Mouse (Mus musculus) heart, embryonic 13.5 days (tissue): ENCODE measurements around the gene Csrp2. TPM values are rescaled to one million over a fixed set of nuclear protein-coding genes. Genes with fewer than 3 reads are reported as not detected.

Experiments used
- ATAC-seq: fragments of 200-750 bp; cut with Nextera tagmentation; 2 replicates; pipeline ENCODE4 v1.8.0; 2017; ENCODE audit warnings: moderate TSS enrichment; ENCODE audit not compliant: insufficient number of reproducible peaks, low FRiP score, low TSS enrichment; ENCODE audit errors: extremely low read depth
- H3K27ac ChIP-seq: fragments of 300-500 bp; sonication (generic); replicated peaks from 2 replicates; pipeline ENCODE4 v1.5.1; 2015; ENCODE audit warnings: moderate library complexity, mild to moderate bottlenecking, inconsistent platforms
- H3K27me3 ChIP-seq: fragments of 300-500 bp; sonication (generic); replicated peaks from 2 replicates; pipeline ENCODE4 v1.6.1; 2015; ENCODE audit warnings: mild to moderate bottlenecking, inconsistent platforms
- H3K36me3 ChIP-seq: fragments of 300-500 bp; sonication (generic); 2 replicates; pipeline ENCODE4 v1.6.1; 2015; ENCODE audit warnings: mild to moderate bottlenecking, inconsistent platforms
- H3K4me1 ChIP-seq: fragments of 300-500 bp; sonication (generic); 2 replicates; pipeline ENCODE4 v1.6.1; 2015; ENCODE audit warnings: inconsistent platforms
- H3K4me2 ChIP-seq: fragments of 300-500 bp; sonication (generic); 2 replicates; pipeline ENCODE4 v1.6.1; 2015; ENCODE audit warnings: inconsistent platforms, mild to moderate bottlenecking, moderate library complexity
- H3K4me3 ChIP-seq: fragments of 300-500 bp; sonication (generic); 2 replicates; pipeline ENCODE4 v1.5.1; 2015; ENCODE audit warnings: moderate library complexity, mild to moderate bottlenecking, inconsistent platforms
- H3K9ac ChIP-seq: fragments of 300-500 bp; sonication (generic); 2 replicates; pipeline ENCODE4 v1.6.1; 2015; ENCODE audit warnings: inconsistent platforms, mild to moderate bottlenecking, moderate library complexity
- H3K9me3 ChIP-seq: fragments of 300-500 bp; sonication (generic); 2 replicates; pipeline ENCODE4 v1.6.1; 2016; ENCODE audit warnings: inconsistent platforms
- WGBS: fragments of 180-500 bp; shearing (Covaris S2); methylation state at CpG from one replicate; pipeline ENCODE4 v1.1.7; 2015; ENCODE audit warnings: mixed read lengths; 5-methylcytosine and 5-hydroxymethylcytosine counted together
- polyA plus RNA-seq: library from polyadenylated mRNA; unstranded; fragments of >200 nt; fragmentation: Nextera tagmentation; extraction: Ambion mirVana; gene quantifications from 2 replicates; pipeline ENCODE4 v1.2.1, GENCODE M21; 2015

Gene Csrp2
- polyA plus RNA-seq, 1 experiment from 2014 or later = 377 TPM

- Histone ChIP-seq H3K4me2 (no peak overlapping the region), H3K4me1 (peaks cover 21% of the 10 kb centered on the region), H3K4me3 (no peak overlapping the region), H3K36me3 (no peaks in the 10 kb centered on the region), H3K9me3 (no peaks in the 10 kb centered on the region), H3K27ac (no peak overlapping the region), H3K9ac (no peak overlapping the region), H3K27me3 (no peaks in the 10 kb centered on the region)
- ATAC-seq = no peak
- 71% methylated on average over 11 of the region's 11 CpGs for WGBS
Observed at GRCm38 (mm10) chr10:110916666-110917344, 2.8 kb upstream of the Csrp2 start.

GRCm38 (mm10) chr10:110917521-110917920, 2.1 kb upstream of the Csrp2 start:
- Histone ChIP-seq H3K36me3 (no peaks in the 10 kb centered on the region), H3K4me1 (peaks cover 29% of the 10 kb centered on the region), H3K4me3 (no peak overlapping the region), H3K27ac (no peak overlapping the region), H3K27me3 (no peaks in the 10 kb centered on the region), H3K9me3 (no peaks in the 10 kb centered on the region), H3K9ac (no peak overlapping the region), H3K4me2 (no peak overlapping the region)
- no peak for ATAC-seq
- WGBS = 93% methylated on average over 6 of the region's 6 CpGs

GRCm38 (mm10) chr10:110918414-110919391, 886 bp upstream of the Csrp2 start:
- ATAC-seq = no peak
- no peaks in the 10 kb centered on the region for H3K27me3 ChIP-seq
- H3K36me3 ChIP-seq = no peaks in the 10 kb centered on the region
- 12% methylated on average over 26 of the region's 26 CpGs for WGBS
- peak overlapping the region; percentile 96 for H3K9ac ChIP-seq
- no peaks in the 10 kb centered on the region for H3K9me3 ChIP-seq
- H3K4me2 ChIP-seq = peak overlapping the region; percentile 77
- H3K4me3 ChIP-seq = peak overlapping the region; percentile 69
- H3K27ac ChIP-seq = peak overlapping the region; percentile 99
- H3K4me1 ChIP-seq = peaks cover 39% of the 10 kb centered on the region

- Histone ChIP-seq H3K4me3 (peak overlapping the region; percentile 69), H3K9ac (peak overlapping the region; percentile 96), H3K4me2 (peak overlapping the region; percentile 77), H3K27ac (peak overlapping the region; percentile 99), H3K9me3 (no peaks in the 10 kb centered on the region), H3K4me1 (peaks cover 57% of the 10 kb centered on the region), H3K36me3 (peaks cover 9% of the 10 kb centered on the region), H3K27me3 (no peaks in the 10 kb centered on the region)
- ATAC-seq = no peak
- under 1% methylated on average over 15 of the region's 15 CpGs for WGBS
Observed at GRCm38 (mm10) chr10:110920368-110920950, 870 bp downstream of the Csrp2 start.

- WGBS = 27% methylated on average over 3 of the region's 3 CpGs
- H3K4me2 ChIP-seq = peak overlapping the region; percentile 77
- H3K9me3 ChIP-seq = no peaks in the 10 kb centered on the region
- ATAC-seq = no peak
- H3K4me3 ChIP-seq = peak overlapping the region; percentile 69
- H3K27ac ChIP-seq = peak overlapping the region; percentile 99
- H3K4me1 ChIP-seq = peaks cover 71% of the 10 kb centered on the region
- H3K36me3 ChIP-seq = peaks cover 9% of the 10 kb centered on the region
- H3K27me3 ChIP-seq = no peaks in the 10 kb centered on the region
- H3K9ac ChIP-seq = peak overlapping the region; percentile 96
Observed at GRCm38 (mm10) chr10:110921890-110922289, 2.3 kb downstream of the Csrp2 start.

- Histone ChIP-seq H3K36me3 (peaks cover 9% of the 10 kb centered on the region), H3K27ac (peak overlapping the region; percentile 20; the same call in 1 of the 2 replicates), H3K9me3 (no peaks in the 10 kb centered on the region), H3K4me3 (peak overlapping the region; percentile 69), H3K4me1 (peaks cover 78% of the 10 kb centered on the region), H3K4me2 (peak overlapping the region; percentile 77), H3K9ac (peak overlapping the region; percentile 96), H3K27me3 (no peaks in the 10 kb centered on the region)
- ATAC-seq = no peak
- WGBS = 57% methylated on average over 9 of the region's 9 CpGs
Observed at GRCm38 (mm10) chr10:110922612-110923011, 3.0 kb downstream of the Csrp2 start.

GRCm38 (mm10) chr10:110927491-110927890, 7.9 kb downstream of the Csrp2 start:
- peak overlapping the region; percentile 65 for H3K9ac ChIP-seq
- ATAC-seq = no peak; the same call in 1 of the 2 replicates
- no peaks in the 10 kb centered on the region for H3K27me3 ChIP-seq
- peaks cover 16% of the 10 kb centered on the region for H3K36me3 ChIP-seq
- WGBS = 21% methylated on average over 11 of the region's 11 CpGs
- H3K4me2 ChIP-seq = peak overlapping the region; percentile 77
- no peaks in the 10 kb centered on the region for H3K9me3 ChIP-seq
- peaks cover 95% of the 10 kb centered on the region for H3K4me1 ChIP-seq
- peak overlapping the region; percentile 83 for H3K27ac ChIP-seq
- peak overlapping the region; percentile 13; the same call in 1 of the 2 replicates for H3K4me3 ChIP-seq

GRCm38 (mm10) chr10:110929756-110930155, 10.2 kb downstream of the Csrp2 start:
- Histone ChIP-seq H3K36me3 (peaks cover 20% of the 10 kb centered on the region), H3K4me3 (no peak overlapping the region), H3K4me1 (peaks cover 79% of the 10 kb centered on the region), H3K4me2 (no peak overlapping the region), H3K27ac (peak overlapping the region; percentile 60), H3K27me3 (no peaks in the 10 kb centered on the region), H3K9me3 (no peaks in the 10 kb centered on the region), H3K9ac (peak overlapping the region; percentile 50; the same call in 1 of the 2 replicates)
- ATAC-seq = no peak
- WGBS = 31% methylated on average over 4 of the region's 4 CpGs

GRCm38 (mm10) chr10:110931161-110931912, 11.7 kb downstream of the Csrp2 start:
- peak overlapping the region; percentile 38 for H3K9ac ChIP-seq
- WGBS = 66% methylated on average over 13 of the region's 13 CpGs
- ATAC-seq = no peak
- no peaks in the 10 kb centered on the region for H3K9me3 ChIP-seq
- H3K4me3 ChIP-seq = no peak overlapping the region
- peaks cover 30% of the 10 kb centered on the region for H3K36me3 ChIP-seq
- peaks cover 72% of the 10 kb centered on the region for H3K4me1 ChIP-seq
- H3K4me2 ChIP-seq = peak overlapping the region; percentile 38
- H3K27ac ChIP-seq = peak overlapping the region; percentile 60
- H3K27me3 ChIP-seq = no peaks in the 10 kb centered on the region

- no peaks in the 10 kb centered on the region for H3K9me3 ChIP-seq
- peak overlapping the region; percentile 38; the same call in 1 of the 2 replicates for H3K9ac ChIP-seq
- H3K4me1 ChIP-seq = peaks cover 65% of the 10 kb centered on the region
- ATAC-seq = no peak
- H3K27ac ChIP-seq = peak overlapping the region; percentile 60
- peaks cover 37% of the 10 kb centered on the region for H3K36me3 ChIP-seq
- no peaks in the 10 kb centered on the region for H3K27me3 ChIP-seq
- no peak overlapping the region for H3K4me3 ChIP-seq
- H3K4me2 ChIP-seq = peak overlapping the region; percentile 38
- WGBS = 60% methylated on average over 20 of the region's 20 CpGs
Observed at GRCm38 (mm10) chr10:110931913-110932560, 12.4 kb downstream of the Csrp2 start.
